Mouse (Mus musculus) 3134 (cell line): ENCODE measurements at regions not wholly inside any gene's neighbourhood (a gene's known extent, or its start where the extent isn't known, plus 50 kb on each side); places are given as distances from the start of the nearest gene placed in this dataset.

Experiments used
- DNase-seq: peaks from one replicate; pipeline ENCODE4 v3.0.0-alpha.2; 2011; ENCODE audit warnings: low spot score; ENCODE audit not compliant: insufficient read length; ENCODE audit errors: extremely low read depth

DNA sequence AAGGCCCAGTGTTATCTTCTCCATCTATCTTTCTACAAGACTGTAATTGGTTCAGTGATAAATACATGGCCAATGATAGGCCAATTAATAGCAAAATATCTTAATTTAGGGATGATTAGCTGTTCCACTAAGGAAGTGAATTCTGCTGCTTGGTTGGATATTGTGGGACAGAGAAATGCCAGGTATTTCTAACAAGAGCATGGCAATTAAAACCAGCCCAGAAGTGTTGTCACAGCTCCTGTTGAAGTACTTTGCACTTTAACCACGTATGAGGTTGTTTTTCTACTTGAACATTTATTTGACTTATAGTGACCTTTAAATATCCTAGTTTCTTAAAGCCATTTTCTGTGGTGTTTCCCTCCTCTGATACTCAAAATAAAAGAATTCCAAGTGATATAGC lies 65.7 kb upstream of the Acsl4 start:
- DNase-seq: no peak

DNA sequence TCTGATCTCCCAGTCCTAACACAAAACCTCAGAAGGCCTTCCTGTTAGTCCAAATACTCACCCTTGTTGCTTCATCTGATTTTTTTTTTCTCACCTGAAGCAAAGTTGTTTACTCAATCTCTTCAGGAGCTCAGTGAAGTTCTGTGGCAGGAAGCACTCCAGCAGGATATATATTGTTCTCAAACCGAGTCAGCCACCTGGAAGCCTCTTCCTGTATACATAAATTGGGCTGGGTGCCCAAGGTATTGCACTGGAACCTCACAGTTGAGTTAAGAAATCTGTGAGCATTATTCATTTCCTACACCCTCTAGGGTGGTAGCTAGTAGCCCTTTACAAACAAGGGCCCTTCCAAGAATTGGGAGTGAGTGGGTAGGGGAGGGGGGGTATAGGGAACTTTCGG lies 73.8 kb upstream of the Acsl4 start:
- no peak for DNase-seq

DNA sequence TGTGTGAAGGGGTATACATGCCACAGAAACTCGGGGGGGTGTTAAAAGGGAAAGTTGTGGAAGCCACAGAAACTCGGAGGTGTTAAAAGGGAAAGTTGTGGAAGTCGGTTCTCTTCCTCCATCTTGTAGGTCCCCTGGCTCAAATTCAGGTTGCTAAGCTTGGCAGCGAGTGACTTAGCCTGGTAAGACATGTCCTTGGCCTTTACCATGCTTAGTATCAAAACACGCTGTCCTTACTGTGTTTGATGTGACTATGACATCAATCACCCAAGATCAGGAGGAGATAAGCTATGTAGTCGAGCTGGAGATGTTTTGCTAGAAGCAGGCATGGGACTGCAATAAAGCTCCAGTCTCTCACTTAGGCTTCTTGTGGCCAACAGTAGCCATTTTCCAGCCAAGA lies 74.4 kb upstream of the Acsl4 start:
- no peak for DNase-seq

DNA sequence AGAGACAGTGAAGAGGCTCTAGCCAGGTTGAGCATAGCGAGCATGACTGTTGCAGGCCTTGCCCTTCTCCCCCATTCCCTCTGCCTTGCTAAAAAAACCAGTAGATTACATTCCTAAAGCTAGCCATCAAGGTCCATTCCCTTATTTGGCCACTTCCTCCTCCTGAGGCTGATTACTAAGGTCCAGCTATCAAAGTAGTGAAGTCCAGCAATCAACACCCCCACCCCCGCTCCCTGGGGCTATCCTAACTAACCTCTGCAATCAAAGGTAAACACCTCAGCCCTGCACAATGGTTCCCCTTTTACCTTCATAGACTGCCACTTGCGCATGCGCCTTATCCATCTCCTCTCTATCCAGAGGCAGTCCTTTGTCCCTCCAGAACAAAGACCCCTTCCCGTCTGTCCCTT lies 77.5 kb upstream of the Acsl4 start:
- no peak for DNase-seq

DNA sequence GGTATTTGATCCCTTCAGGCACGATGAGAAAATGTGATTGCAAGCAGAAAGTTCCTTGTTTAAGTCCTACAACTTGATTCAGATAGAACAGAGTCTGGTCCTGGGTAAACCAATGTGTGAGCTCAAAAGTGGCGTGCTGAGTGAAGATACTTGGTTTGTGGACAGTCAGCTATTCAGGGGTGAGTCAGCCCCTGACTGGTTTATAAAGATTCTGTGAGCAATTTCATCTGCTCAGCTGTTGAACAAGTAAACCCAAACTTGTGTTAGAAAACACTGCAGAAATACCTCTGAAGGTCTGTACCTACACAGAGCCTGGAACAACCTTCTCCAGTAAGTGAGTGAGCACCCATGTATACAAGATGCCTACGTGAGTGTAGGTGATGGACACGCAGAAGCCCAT lies 78.1 kb upstream of the Acsl4 start:
- DNase-seq: no peak

DNA sequence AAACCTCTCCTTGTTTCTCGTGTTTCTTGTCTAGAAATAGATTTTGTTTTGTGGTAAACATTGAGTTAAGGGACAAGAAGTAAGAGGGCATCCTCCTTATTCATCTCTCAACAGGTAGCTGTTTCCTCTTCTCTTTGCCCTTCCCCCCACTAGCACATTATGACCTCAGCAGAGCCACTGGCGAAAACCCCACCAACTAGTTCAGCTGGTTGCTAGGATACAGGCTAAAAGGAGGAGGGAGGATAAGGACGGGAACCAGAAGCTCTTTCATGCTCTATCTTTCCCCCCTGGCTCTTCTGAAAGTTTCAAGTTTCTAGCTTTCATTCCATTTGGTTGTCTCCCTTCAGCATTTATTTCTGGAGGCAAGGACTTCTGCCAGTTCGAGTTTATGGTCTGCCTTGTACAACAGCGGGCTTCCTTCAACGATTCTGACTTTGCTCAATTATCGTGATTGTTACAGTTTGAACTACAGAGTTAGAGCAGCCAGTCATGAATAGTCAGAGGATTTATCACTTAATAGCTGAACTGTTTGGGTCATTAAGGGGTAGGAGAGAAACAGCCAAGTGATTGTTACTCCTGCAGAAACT lies 78.8 kb upstream of the Acsl4 start:
- no peak for DNase-seq

DNA sequence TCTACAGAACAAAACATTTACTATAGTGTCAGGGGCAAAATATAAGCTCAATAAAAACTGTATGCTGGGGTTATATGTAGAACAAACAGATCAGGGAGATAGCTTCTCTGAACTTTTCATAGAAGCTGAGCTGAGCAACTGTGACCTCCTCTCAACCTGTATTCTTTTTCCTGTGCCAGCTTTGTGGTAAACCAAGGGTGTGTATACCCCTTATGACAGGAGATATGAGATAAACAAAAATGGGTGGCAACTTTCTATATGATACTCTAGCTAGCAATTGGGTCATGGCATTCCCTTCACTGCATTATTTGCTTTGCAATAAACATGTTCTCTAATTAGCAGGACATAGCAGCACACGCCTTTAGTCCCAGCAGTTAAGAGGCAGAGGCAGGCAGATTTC lies 79.7 kb upstream of the Acsl4 start:
- DNase-seq: no peak

DNA sequence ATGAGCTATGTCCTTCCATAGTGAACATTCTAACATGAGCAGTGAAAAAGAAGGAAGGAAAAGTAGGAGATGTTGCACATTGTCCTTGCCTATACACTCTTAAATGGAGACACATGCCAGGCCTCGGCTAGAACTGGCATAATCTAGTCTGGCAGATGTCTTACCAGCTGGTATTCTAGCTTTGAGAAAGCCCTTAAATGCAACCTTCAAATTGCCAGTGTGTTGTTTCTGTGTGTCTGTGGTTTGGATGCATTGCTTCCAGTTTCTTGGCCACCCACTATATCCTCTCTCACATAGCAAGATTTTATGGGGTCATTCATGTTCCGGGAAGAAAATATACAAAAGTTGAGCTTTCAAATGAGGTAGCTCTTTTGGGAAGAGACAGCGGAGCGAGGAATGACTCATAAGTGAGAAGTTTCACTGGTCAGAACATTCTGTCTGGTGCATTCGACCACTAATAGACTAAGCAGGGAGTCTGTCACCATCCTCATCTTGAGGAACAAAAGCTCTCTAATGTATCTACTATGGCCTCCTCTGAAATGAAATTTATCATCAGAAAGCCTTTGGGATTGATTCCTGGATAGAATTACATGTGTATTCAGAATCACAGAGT lies 91.0 kb upstream of the Acsl4 start:
- no peak for DNase-seq

DNA sequence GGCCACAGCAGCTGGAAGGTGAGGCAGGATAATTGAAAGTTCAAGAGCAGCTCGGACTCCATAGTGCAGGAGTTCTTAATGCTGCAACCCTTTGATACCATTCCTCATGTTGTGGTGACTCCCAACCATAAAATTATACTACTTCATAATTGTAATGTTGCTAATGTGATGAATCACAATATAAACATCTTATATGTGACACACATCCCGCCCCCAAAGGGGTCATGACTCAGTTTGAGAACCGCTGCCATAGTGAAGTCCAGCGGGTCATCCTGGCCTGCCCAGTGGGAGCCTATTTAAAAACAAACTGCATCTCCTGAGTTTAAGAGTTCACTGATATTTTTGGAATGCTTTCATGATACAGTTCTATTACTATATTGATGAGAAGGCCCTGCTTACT lies 97.7 kb upstream of the Acsl4 start:
- no peak for DNase-seq

DNA sequence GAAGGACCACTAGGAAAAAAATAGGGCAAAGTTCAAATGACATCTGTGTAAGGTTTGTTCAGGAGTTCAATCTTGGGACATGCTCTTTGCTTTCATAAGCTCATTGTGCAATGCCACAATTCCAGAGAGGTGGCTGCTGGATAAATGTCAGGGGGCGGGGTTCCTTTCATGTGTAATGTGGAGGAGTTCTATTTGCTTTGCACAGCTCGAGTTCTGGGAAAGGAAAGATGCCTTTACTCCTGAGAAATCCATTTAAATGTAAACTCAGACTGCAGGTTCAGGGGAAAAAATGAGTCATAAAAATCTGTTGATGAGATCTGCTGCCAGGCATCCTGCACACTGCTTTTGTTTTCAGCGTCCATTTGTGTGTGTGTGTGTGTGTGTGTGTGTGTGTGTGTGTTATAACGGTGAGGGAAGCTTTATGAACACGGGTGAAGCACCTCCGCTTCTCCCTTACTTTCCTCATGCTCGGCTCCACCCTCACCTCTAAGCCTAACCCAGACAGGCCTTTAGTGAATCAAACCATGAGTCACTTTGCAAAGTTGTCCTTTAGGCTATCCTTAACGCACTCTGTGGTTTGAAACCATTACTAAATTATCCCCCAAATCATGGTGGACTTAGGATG lies 99.9 kb upstream of the Acsl4 start:
- DNase-seq: peak; percentile 27

DNA sequence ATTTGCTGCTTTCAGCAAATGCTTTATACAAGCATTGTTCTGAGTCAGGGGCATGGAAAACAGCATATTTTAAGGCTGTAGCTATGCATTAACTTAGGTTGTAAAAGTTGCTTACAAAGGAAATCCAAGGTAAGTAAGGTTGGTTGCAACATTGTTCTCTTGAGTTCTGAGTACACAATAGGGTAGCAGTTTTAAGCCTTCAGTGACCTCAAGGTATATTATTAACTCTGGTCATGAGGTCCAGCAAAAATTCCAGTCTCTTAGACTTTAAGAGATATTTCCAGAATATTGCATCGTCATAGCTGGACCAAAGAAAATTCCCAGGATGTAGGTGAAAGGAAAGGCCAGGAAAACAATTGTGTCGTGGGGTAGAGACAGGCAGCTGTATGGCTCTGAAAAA lies 110.8 kb upstream of the Acsl4 start:
- DNase-seq: no peak

DNA sequence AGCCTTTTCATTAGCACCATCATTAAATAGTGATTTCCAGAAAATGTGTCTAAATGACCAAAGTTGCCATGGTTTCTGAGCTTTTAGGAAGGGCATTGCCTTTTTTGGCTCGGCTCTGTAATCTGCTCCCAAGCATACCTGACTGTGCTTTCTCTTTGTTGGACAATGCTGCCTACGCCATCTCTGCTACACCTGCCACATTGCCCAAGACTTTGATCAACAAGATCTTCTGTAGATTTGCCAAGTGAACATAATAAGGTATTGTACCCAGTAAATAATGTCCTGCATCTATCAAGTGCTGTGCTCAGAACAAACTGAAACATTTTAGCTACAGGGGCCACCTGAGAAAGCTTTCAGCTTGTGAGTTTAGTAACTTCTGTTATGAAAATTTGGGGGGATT lies 114.6 kb upstream of the Acsl4 start:
- DNase-seq: no peak

DNA sequence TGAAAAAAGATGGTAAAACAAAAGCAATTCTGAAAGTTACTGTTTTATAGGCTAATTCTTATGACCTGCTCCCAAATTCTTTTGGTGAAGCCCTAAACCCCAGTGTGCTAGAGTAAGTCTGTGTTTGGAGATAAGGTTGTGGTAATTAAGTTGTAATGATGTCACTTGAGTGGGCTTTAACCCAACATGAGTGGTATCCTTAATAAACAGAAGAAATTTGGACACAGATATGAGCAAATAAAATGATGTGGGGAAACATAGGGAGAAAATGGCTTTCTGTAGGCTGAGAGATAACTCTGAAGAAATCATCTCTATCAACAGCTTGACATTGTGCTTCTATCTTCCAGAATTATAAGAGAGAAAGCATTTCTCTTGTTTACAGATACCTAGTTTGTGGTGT lies 117.1 kb upstream of the Acsl4 start:
- no peak for DNase-seq

DNA sequence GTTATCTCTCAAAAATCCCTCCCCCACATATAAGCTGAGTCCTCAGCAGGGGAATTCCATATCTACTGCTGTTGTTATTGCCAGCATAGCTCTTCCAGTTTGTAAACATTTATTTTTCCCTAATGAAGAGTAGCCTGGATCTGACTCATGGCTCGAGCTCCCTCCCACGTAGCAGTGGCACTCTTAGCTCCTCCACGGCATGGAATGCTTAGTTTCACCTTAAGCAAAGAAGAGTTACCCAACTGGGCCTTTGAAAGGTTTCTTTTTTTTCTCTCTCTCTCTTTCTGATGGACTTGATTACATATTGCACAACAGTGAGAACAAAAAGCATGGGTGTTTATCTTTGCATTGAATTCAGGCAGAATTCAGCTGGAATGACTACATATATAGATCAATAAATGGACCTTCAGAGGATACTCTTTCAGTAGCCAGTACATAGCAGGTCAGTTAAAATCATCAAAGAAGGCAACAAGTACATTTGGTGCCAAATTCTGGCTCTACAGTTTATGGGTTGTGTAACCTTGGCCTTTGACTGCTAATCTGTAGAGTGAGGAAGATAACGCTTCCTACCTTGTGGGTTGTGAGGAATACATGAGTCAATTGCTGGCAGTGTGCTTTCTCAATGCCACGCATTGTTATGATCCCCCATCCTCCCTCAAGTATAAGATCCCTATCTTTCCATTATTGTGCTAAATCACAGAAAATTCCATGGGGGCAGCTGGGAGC lies 126.2 kb upstream of the Acsl4 start:
- DNase-seq: no peak

DNA sequence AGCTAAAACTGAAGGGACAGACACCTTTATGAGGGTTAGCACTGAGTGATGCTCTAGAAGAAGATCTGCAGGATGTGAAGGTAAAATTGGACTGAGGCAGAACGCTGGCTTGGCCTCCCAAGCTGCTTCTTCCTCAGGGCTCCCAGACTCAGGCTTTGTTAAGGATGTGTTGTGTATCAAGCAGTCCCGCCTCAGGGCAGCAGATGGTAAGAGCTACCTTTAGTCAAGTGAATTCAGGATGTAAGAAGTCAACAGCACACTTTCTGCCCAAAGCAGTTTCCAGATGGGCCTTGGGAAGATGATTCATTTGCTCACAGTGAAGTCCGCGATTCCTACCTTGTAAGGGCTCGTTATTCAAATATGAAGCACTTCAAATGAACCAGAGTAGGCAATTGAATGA lies 126.9 kb upstream of the Acsl4 start:
- DNase-seq: no peak

DNA sequence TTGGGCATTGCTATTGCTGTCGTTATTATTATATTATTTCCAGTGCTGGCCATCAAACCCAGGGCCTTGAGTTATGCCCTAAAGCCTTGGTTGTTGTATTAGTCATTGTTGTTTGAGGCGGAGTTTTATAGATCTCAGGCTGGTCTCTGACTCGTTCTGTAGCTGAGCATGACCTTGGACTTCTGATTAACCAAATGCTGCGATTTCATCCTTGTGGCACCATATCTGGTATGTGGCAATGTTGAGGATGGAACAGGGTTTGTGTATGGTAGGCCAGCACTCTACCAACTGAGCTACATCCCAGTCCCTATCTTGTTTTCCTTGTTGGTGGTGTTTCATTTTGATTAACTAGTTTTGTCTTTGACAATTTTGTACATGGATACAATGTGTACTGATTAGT lies 130.7 kb upstream of the Acsl4 start:
- DNase-seq: no peak

DNA sequence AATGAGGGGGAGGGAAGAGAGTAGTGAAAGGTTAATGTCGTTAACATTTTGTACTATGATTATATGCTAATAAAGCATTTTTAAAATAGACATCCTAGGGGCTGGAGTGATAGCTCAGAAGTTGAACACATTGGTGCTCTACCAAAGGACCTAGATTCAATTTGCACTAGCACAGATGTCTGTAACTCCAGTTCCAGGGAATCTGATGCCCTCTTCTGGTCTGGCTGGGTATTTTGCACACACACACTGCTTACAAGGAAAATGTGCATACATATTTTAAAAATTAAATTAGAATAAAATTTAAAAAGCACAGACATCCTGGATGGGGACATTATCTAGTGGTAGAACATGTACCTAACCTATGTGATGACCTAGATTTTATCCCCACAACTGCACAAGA lies 136.6 kb upstream of the Acsl4 start:
- DNase-seq: no peak

DNA sequence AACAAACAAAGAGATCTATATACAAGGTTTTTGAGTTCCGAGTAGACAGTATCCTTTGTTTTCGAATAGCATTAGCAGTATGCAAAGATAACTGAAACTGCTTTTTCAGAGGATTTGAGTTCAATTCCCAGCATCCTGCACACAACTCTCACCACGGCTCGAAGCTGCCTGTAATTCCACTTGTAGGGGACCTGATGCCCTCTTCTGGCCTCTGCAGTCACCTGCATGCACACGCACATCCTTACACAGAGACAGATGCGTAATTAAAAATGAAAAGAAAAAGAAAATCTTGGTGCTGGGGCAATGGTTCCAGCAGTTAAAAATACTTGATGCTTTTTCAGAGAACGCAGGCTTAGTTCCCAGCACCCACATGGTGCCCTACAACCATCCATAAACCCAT lies 139.6 kb upstream of the Acsl4 start:
- no peak for DNase-seq

DNA sequence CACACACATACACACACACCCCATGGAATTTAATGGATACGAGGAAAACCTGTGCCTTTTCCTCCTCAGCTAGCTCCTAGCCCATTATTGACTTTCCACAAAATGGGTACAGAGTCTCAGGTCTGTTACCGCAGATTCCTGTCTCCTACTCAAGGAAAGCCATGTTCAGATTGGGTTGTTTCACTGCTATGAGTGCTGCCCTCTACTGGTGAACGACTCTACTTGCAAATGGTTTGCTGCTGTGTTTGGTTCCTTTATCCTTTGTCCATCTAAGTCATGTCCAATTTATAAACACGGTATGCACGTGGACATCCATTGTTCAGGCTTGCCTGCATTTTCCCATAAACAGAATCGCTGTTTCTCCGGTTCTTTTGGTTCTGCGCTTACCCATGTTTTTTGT lies 144.4 kb upstream of the Acsl4 start:
- DNase-seq: peak; percentile 9

DNA sequence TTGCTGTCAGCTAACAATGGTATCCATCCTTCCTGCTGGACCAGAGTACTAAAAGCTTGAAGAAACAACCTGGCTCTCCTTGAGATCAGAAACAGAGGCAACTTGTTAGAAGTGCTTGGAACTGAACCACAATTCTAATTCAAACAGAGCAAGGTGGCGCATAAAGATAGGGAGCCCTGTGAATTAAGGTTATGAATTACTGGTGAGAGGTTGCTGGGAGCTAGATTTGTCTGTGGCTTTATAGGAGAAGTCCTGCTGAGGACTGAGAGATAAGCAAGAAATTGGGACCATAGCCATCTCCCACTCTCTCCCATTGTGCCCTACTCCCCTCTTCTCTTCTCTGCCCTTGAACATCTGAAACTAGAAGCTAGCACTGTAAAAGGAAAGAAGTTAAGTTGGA lies 145.2 kb upstream of the Acsl4 start:
- no peak for DNase-seq

DNA sequence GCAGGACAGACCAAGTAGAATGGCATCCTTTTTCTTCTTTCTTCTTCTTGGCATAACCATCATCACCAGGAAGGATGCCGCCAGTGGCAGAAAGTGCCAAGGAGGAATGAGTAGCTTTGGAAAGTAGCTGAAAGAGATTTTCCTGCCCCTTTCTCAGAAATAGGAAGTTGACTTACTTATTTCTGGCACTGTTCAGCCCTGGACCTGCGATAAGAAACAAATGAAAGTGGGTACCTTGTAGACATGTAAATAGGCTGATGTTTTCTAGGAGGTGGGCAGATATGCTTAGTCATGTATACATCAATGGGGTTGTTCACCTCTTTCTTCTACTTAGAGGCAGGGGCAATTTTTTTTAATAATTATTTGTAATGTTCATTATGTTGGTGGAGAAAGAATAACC lies 145.3 kb upstream of the Tmem164 start:
- DNase-seq: no peak
